Mouse (Mus musculus) telencephalon, adult 2 months (tissue): ENCODE results near the gene Prkch.

Source experiments
- DNase-seq: peaks from one replicate; pipeline ENCODE4 v3.0.0-alpha.2; 2011; ENCODE audit warnings: low read depth, low spot score

The Prkch gene

GRCm38 (mm10) chr12:73610831-73611370, 26.3 kb downstream of the Prkch start:
- DNase-seq, result no peak

GRCm38 (mm10) chr12:73611741-73612140, 27.1 kb downstream of the Prkch start:
- DNase-seq, result no peak

- no peak for DNase-seq
These were observed 28.6 kb downstream of the Prkch start for GRCm38 (mm10) chr12:73613183-73613582.

GRCm38 (mm10) chr12:73617652-73618051, 33.1 kb downstream of the Prkch start:
- DNase-seq, result no peak

GRCm38 (mm10) chr12:73625277-73626032, 40.9 kb downstream of the Prkch start:
- no peak for DNase-seq

- DNase-seq, result no peak
These were observed 43.3 kb downstream of the Prkch start for GRCm38 (mm10) chr12:73627902-73628301.

GRCm38 (mm10) chr12:73630596-73630995, 46.0 kb downstream of the Prkch start:
- DNase-seq, result no peak

- no peak for DNase-seq
These were observed 46.6 kb downstream of the Prkch start for GRCm38 (mm10) chr12:73631148-73631547.

- DNase-seq, result no peak
These were observed 48.2 kb downstream of the Prkch start for GRCm38 (mm10) chr12:73632671-73633244.

- no peak for DNase-seq
These were observed 49.1 kb downstream of the Prkch start for GRCm38 (mm10) chr12:73633707-73634106.

GRCm38 (mm10) chr12:73639571-73639970, 55.0 kb downstream of the Prkch start:
- DNase-seq, result no peak

- DNase-seq, result no peak
These were observed 56.6 kb downstream of the Prkch start for GRCm38 (mm10) chr12:73641183-73641582.

GRCm38 (mm10) chr12:73645216-73645615, 60.6 kb downstream of the Prkch start:
- no peak for DNase-seq

GRCm38 (mm10) chr12:73647686-73648085, 63.1 kb downstream of the Prkch start:
- DNase-seq, result no peak

GRCm38 (mm10) chr12:73656568-73657204, 72.1 kb downstream of the Prkch start:
- no peak for DNase-seq

- no peak for DNase-seq
These were observed 78.8 kb downstream of the Prkch start for GRCm38 (mm10) chr12:73663421-73663820.

- DNase-seq, result no peak
These were observed 82.1 kb downstream of the Prkch start for GRCm38 (mm10) chr12:73666701-73667100.

GRCm38 (mm10) chr12:73667607-73668006, 83.0 kb downstream of the Prkch start:
- no peak for DNase-seq

GRCm38 (mm10) chr12:73670739-73671138, 86.1 kb downstream of the Prkch start:
- DNase-seq, result no peak

- no peak for DNase-seq
These were observed 86.9 kb downstream of the Prkch start for GRCm38 (mm10) chr12:73671540-73671939.

- DNase-seq, result no peak
These were observed 87.4 kb downstream of the Prkch start for GRCm38 (mm10) chr12:73672007-73672406.

- no peak for DNase-seq
These were observed 89.2 kb downstream of the Prkch start for GRCm38 (mm10) chr12:73673783-73674182.

GRCm38 (mm10) chr12:73675212-73675611, 90.6 kb downstream of the Prkch start:
- no peak for DNase-seq
